Mouse (Mus musculus): Measurements from ENCODE around the gene Ybx3.

DNA sequence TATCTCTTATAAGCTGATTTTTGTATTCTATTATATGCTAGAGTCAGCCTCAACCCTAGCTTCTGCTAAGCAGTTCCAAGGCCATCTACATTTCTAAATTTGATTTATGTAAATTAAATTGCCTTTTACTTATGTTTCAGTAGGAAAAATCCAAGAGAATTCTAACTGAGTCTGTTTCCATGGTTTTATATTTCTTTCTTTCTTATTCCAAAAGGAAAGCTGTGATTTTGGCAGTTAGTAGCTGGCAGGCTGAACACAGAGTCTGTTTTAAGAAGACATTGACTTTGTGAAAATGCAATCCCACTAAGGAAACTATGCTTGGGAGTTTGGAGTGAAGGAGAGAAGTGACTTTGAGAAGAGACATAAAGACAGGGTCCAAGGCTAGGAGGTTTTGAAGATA lies 14.3 kb upstream of the Ybx3 start:
- TF ChIP-seq POLR2A (IDR thresholded peaks at IDR 0.05; ENCODE audit: extremely low read depth, insufficient read depth, low read length) = no peak
- TF ChIP-seq CTCF (IDR thresholded peaks at IDR 0.05; ENCODE audit: extremely low read depth, insufficient read depth, low read length) = no peak
